Mouse (Mus musculus): ENCODE measurements around the gene Slc38a9.

- TF ChIP-seq FLI1 (IDR thresholded peaks at IDR 0.05; ENCODE audit: low read length) (no peak), GATA1 (IDR thresholded peaks at IDR 0.05; ENCODE audit: borderline replicate concordance, low read length) (no peak)
Observed at GRCm38 (mm10) chr13:112746695-112747055, 86.1 kb downstream of the Slc38a9 start.

Data from megakaryocyte, embryonic 14.5 days (primary cell).